Mouse (Mus musculus) Muller cell, postnatal 12 days (primary cell): ENCODE results near the gene Clpp.

ENCODE experiments used
- DNase-seq: peaks from one replicate; pipeline ENCODE4 v3.0.0-alpha.2; 2015; ENCODE audit errors: inconsistent ontology term

The Clpp gene

GRCm38 (mm10) chr17:56986105-56986805, 3.9 kb upstream of the Clpp start:
- no peak for DNase-seq

- DNase-seq, result no peak
Observed at GRCm38 (mm10) chr17:56988441-56988840, 1.7 kb upstream of the Clpp start.

GRCm38 (mm10) chr17:56988921-56989430, 1.1 kb upstream of the Clpp start:
- DNase-seq, result no peak

GRCm38 (mm10) chr17:56989467-56990114, 514 bp upstream of the Clpp start:
- DNase-seq, result no peak

GRCm38 (mm10) chr17:56990966-56991365, 861 bp downstream of the Clpp start:
- no peak for DNase-seq

- DNase-seq, result no peak
Observed at GRCm38 (mm10) chr17:56995046-56995445, 4.9 kb downstream of the Clpp start.

- no peak for DNase-seq
Observed at GRCm38 (mm10) chr17:56996506-56996905, 6.4 kb downstream of the Clpp start.

- DNase-seq, result peak; percentile 96
Observed at GRCm38 (mm10) chr17:56997029-56997667, 7.0 kb downstream of the Clpp start, which contains the start of gene Alkbh7. Gene Alkbh7 (plus strand): TSS chr17:56997339.

- no peak for DNase-seq
Observed at GRCm38 (mm10) chr17:56999414-56999813, 9.3 kb downstream of the Clpp start.

GRCm38 (mm10) chr17:56999968-57000609, 10.0 kb downstream of the Clpp start, which contains the start of gene Pspn:
Gene Pspn (minus strand): TSS chr17:57000018.
- DNase-seq, result no peak

GRCm38 (mm10) chr17:57001228-57001627, 11.1 kb downstream of the Clpp start:
- no peak for DNase-seq

GRCm38 (mm10) chr17:57003994-57004393, 13.9 kb downstream of the Clpp start:
- no peak for DNase-seq

- no peak for DNase-seq
Observed at GRCm38 (mm10) chr17:57007137-57007905, 17.2 kb downstream of the Clpp start.

- no peak for DNase-seq
Observed at GRCm38 (mm10) chr17:57010911-57011235, 20.8 kb downstream of the Clpp start.

- DNase-seq, result peak; percentile 98
Observed at GRCm38 (mm10) chr17:57011236-57012141, 21.4 kb downstream of the Clpp start, which contains the start of the genes Gtf2f1 and Gm17949. Gene Gtf2f1 (minus strand): TSS chr17:57011288. Gene Gm17949 (plus strand): TSS chr17:57011469.

- DNase-seq, result no peak
Observed at GRCm38 (mm10) chr17:57012245-57012795, 22.2 kb downstream of the Clpp start.

GRCm38 (mm10) chr17:57019693-57020092, 29.6 kb downstream of the Clpp start:
- no peak for DNase-seq

GRCm38 (mm10) chr17:57020960-57021359, 30.9 kb downstream of the Clpp start:
- DNase-seq, result no peak

- no peak for DNase-seq
Observed at GRCm38 (mm10) chr17:57027471-57027870, 37.4 kb downstream of the Clpp start.

GRCm38 (mm10) chr17:57029691-57030090, 39.6 kb downstream of the Clpp start:
- peak; percentile 23 for DNase-seq
